Mouse (Mus musculus) liver, adult 2 months (tissue): ENCODE measurements around the gene Armc5.

Experiments used
- CTCF ChIP-seq: fragments of 200-500 bp; IDR thresholded peaks from 2 replicates; pipeline ENCODE4 v1.5.1; 2011; ENCODE audit warnings: low read depth, low read length, control low read depth
- POLR2A ChIP-seq: fragments of 200-500 bp; IDR thresholded peaks from 2 replicates; pipeline ENCODE4 v1.6.1; 2011; ENCODE audit warnings: low read length, control low read depth; ENCODE audit not compliant: insufficient read depth; ENCODE audit errors: extremely low read depth

DNA sequence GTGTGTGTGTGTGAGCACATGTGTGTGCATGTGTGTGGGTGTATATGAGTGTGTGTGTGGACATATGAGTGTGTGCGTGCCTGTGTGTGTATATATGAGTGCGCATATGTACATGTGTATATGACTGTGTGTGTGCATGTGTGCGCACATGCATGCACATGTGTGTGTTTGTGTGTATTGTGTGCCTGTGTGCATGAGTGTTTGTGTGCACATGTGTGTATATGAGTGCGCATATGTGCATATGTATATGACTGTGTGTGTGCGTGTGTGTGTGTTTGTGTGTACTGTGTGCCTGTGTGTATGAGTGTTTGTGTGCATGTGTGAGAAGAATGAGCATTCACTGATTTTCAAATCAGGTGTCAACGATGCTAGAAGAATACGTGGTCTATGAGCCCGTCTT is 33.0 kb upstream of the Armc5 start:
- no peak for TF ChIP-seq CTCF
- TF ChIP-seq POLR2A, result no peak
